Mouse (Mus musculus) thymus, postnatal 0 days (tissue): ENCODE results near the gene Grin2a. TPM values are rescaled to one million over a fixed set of nuclear protein-coding genes. Genes with fewer than 3 reads are reported as not detected.

ENCODE experiments used
- DNase-seq: peaks from one replicate; pipeline ENCODE4 v3.0.0-alpha.2; 2015; ENCODE audit warnings: low spot score
- polyA plus RNA-seq: library from polyadenylated mRNA; unstranded; fragments of >200 nt; fragmentation: Nextera tagmentation; extraction: Ambion mirVana; gene quantifications from 2 replicates; pipeline ENCODE4 v1.2.1, GENCODE M21; 2015

The Grin2a gene
- polyA plus RNA-seq: not detected in 2 replicates

DNA sequence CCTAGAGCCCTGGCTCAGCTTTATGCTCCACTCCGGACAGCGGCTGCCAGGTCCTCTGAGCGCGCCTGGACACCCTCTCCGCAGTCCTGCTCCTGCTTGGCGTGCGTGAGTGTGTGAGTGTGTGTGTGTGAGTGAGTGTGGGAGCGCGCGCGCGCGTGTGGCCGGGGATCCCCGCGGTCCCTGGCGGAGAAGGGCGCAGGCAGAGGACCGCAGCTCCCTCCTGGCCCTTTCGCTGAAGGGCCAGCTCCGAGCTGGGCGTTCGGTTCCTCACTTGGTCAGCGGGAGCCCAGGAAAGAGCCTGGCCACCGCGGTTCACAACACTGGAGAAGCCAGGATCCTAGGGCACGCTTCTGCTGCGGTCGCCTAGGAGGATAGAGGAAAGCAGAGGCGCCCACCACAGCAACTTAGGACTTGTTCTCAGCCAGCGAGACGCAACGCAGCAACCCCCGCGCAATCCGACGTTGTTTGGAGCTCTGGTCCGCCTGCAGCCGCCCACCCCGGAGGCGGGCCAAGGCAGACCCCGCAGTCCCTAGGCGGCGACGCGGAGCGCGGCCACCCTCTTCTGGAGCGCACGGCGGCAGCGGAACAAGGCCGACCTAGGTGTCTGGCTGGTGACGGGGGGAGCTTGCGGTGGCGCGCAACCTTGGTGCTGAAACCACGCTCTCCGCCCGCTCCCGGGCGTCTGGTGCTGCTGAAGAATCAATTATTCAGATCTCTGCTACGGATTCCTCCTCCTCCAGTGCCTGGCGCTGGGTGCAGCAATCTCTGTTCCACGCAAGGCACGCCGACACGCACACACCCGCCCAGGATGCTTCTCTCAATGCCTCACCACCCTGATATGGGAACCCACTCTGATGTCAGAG is at the start of gene Grin2a:
Gene Grin2a (minus strand): TSS at position 610 of the 863 bp plus-strand sequence.
- DNase-seq: no peak

DNA sequence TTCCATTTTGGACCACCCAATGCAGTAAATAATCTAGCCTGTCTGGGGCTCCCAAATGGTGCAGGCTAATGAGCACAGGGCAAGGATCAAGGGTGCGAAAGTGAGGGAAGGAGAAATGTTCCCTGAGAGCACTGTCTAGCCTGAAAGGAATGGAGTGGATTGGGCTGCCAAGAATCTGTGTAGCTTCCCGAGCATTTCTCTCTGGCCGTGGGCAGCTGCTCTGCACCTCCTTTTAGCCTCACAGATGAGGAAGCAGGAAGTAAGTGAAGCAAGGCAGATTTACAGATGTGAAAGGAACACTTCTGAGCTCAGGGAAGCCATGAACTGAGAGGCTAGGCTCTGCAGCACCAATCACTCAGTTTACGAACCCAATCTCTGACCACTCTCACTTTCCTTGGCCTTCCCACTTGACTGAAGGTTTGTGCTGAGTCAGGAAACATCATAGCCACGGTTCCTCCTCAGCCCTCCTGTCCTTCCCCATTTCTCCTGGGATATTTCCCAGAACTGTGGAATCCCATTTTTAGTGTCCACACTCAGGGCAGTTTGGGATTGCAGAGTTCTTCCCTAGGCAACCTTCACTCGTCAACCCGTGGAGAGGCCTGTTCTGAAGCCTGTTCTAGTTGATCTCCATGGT is 40.3 kb upstream of the Grin2a start:
- DNase-seq: no peak

DNA sequence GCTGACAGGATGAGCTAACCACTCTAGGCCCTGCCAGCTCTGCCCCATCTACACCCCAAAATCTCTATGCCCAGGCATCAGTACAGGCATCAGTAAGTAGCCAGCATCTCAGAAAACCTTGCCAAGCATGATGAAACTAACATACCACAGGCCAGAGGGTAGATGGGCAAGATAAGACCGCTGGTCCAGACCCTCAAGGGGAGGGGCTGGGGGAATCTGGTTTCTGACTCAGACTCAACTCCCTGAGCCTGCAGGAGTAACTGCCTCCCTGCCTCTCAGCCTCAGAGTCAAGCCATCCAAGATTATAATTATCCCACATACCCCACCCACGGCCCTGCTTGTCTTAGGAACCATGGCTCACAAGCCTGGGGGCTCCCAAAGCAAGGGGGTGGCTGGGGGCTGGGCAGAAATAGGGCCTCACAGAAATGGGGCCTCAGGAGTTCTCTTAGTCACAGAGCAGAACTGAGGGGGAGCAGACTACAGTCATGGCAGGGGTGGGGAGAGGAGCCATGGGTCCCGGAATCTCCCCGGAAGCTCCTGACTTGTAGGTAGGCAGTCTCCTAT is 38.1 kb upstream of the Grin2a start:
- DNase-seq: no peak

DNA sequence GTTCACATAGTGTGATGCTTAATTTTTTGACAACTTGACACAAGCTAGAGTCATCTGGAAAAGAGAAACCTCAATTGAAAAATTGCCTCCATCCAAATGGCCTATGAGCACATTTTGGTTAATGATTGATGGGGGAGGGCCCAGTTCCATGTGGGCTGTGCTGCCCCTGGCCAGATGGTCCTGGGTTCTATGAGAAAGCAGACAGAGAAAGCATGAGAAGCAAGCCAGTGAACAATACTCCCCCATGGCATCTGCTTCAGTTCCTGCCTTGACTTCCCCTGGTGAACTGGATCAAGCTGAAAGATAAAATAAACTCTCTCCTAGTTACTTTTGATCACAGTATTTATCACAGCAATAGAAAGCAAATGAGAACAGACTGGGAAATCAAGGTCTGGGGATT is 36.5 kb upstream of the Grin2a start:
- no peak for DNase-seq

DNA sequence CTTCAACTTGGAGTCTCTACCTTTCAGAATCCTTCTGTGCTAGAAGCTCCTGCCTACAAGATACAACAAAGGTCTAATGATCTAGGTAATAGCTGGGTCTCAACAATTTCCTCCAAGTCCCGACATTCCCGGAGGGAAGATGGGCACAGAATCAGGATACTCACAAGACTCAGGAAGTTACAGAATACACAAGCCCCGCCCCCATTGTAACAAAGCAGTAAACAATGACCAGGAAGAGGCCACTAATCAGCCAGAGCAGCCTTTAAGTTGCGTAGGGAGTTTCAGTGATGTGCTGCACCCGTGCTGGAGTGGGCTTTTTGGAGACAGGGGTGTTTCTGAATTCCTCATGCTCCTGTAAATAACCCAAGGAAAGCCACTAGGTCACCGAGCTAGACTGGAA is 31.4 kb upstream of the Grin2a start:
- no peak for DNase-seq

DNA sequence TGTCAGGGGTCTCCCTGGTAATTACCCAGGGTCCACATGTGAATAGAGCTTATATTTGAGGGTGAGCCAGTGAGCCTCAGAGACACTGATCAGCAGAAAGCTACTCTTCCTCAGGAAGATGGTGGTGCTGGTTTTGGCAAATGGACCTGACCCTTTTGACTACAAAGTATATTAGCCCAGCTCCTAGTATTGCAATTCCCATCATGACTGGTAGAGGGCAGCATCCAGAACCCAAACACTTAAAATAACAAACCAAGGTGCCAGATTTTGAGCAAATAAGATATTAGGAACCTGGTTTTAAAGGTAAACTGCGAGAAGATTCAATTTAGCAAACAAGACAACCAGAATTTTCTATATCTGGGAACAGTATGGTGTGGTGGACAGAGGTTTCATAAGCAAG is 14.4 kb upstream of the Grin2a start:
- no peak for DNase-seq

DNA sequence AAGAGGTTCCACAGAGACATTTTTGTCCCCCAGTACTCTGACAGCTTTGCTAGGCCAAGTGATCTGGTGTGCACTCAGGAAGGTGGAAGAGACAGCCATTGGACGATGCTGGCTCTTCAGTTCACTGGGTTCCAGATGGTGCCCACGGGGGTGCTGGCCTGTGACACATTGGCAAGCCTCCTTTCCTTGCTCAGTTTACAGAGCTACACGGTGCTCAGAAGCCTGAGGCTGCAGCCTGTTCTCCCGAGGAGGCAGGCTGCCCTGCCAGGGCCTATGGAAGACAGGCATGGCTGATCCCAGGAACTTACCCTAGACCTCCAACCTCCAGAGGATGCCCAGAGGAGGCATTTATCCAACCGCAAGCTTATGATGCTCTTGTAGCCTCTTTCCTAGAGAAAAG is 10.2 kb upstream of the Grin2a start:
- DNase-seq: no peak

DNA sequence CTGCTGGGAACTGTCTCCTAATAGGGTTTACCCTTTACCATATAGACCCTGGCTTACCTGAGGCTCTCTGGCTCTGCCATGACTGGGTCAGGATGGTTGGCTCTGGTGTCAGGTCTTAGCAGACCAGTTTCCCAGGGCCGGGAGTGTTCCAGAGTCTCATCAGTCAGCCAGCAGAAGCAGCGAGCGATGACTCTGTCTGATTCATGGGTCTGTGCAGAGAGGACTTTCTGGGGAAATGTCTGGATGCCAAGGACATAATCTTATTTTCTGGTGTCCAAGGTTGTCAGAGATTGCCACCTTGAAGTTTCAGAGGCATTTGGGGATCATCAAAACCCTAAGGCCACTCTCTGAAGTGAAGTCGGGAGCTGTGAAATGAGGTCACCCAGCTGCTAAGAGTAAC is 8.7 kb upstream of the Grin2a start:
- DNase-seq: no peak

DNA sequence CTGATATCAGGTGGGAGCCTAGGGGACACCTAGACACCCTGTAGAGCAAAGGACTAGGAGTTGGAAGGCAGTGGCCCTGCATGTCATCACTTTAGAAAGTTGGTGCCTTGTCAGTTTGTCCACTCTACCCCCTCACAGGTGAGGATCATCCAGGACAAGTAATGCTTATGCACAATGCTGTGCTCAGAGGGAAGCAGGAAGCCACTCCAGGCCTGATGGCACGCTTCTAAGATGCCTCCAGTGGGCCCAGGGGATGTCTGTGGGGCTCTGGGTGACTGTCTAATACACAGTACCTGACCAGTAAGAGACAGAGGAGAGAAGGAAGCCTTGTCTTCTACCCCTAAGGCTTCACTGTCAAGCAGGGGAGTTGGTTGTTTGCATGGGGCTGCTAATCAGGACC is 7.6 kb upstream of the Grin2a start:
- no peak for DNase-seq

DNA sequence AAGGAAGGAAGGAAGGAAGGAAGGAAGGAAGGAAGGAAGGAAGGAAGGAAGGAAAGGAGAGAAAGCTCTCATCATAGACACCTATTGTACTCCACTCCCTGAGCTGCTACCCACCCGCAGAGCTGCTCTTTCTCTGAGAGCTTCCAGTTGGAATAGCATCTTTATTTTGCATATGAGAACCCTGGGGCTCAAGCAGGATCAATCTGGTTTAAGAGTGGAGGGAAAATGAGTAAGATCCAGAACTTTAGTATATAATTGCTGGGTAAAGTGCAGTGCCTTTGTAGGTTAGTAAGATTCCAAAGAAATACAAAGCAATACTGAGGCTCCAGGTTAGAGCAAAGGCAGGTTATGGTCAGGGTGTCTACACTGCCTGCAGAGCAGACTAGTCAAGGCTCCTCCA is 6.2 kb upstream of the Grin2a start:
- DNase-seq: no peak

DNA sequence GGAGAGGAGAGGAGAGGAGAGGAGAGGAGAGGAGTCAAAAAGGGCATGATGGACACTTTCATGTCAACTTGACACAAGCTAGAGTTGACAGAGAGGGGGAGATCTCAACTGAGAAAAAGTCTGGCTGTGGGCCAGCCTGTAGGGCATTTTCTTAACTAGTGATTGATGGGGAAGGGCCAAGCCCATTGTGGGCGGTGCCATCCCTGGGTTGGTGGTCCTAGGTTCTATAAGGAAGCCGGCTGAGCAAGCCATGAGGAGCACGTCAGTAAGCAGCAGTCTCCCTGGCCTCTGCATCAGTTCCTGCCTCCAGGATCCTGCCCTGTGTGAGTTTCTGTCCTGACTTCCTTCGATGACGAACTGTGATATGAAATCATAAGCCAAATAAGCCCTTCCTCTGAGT is 4.6 kb upstream of the Grin2a start:
- no peak for DNase-seq

DNA sequence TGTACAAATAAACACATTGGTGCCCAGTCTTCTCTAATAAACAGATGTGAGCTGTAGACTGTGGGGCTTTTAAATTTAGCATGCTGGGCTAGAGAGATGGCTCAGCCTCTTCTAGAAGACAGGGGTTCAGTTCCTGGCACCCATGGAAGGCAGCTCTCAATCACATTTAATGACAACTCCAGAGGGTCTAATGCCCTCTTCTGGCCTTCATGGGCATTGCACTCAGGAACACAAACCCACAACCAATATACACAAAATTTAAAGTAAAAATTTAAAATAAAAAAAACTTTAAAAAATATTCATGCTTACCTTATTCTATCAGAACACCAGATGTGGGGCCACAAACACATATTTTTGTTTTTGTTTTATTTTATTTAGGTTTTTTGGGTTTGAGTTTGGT is 2.6 kb upstream of the Grin2a start:
- DNase-seq: no peak

DNA sequence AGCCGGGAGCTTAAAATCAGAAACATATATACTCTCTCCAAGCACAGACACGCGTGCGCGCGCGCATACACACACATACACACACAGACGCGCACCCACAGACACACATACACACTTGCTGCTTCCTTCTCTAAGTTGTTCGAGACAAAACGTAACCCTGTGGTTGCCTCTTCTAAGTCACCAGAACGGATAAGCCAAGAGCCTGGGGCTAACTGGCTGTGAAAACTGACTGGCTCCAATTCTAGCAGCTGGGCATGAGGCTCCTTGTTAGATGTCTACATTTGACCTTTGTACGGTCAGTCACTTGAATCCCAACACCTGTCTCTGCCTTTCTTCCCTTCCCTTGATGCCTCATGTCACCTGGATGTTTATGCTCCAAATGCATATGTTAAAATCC is 452 bp upstream of the Grin2a start:
- DNase-seq: no peak

DNA sequence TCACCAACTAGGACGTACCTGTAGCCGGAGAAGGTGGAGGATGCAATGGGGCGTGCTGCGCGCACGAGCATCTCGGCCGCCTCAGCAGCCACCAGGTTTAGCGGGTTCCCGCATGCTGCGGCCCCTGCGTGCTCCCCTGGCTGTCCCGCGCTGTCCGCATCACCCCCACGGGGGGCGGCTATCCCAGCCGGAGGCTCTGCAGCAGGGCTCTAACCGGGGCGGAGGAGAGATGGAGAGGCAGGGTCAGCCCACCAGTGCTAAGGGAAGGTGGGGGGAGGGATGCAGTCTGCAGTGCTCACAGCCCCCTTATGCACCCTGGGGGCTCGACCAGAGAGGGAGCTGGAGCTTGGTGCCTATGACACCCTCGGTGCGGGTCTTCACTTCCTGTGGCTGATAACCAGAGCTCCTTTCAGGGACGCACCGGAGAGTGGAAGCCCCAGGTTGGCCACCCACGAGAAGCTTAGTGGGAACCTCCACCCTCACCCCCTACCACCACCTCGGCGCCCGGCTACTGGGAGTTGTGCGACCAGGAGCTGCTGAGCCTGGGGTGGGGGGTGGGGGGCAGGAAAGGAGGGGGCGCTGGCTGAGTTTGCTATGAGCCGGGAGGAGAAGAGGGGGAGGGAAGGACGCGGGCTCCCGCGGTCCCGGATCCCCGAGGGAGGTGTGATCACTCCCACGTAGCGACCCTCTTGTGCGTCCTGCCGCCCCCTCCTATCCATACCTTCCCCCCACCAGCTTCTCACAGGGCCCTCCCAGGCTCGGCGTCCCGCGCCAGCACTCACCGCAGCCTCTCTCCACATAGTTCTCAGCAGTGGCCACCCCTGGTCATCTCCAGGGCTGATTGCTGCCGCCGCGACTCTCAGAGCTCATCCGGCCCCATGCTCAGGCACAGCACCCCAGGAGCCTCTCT is 1.1 kb downstream of the Grin2a start:
- no peak for DNase-seq

DNA sequence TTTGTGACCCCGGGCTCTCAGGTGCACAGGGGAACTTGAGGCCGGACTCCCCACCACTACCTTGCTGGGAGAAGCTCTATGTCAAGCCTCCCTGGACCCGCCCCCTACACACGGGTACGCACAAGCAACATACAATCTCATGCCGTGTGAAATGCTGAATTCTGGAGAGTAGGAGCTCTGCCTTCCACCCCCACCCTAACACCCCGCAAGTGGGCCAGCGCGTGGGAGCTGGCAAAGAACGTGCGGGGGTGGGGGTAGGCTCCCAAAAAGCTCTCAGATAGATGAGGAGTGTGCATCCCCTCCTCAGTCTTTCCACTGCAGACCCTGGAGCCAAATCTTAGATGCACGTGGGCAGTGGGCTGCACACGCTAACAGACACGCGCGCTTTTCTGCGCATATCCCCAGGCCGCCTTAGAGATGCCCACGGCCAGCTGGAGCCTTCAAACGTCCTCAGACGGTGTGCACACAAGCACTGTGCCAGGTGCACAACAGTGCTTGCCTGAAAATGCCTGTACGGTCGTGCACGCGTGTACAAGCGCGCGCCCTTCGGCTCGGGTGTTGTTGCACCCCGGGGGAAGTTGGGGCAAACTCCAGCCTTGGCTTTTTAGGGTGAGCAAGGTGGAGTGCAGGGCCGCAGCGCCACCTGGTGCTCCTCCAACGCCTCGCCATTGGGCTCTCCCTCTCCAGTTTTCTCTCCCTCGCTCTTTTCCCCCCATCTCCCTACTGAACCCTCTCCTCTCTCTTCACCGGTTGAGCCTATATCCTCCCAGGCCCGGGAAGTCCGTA is 1.9 kb downstream of the Grin2a start:
- DNase-seq: no peak

DNA sequence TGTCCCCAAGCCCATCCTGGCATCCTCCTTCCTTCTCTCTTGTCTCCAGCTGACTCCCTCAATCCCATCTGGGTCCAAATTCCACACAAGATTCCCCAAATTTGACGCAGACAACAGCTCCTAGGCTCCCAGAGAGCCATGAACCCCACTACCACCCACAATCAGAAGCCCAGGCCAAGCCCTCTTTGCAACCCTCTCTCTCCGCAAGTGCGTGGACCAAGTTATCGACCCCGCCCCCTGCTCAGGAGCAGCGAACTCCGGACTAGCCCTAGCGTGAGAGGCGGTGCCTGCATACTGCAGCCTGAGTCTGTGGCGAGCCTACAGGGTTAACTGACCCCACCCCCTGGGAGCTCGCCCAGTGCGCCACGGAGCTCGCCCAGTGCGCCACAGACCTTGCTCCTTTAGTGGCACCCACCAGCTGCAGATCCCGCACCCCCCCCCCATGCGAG is 2.6 kb downstream of the Grin2a start:
- DNase-seq: no peak

DNA sequence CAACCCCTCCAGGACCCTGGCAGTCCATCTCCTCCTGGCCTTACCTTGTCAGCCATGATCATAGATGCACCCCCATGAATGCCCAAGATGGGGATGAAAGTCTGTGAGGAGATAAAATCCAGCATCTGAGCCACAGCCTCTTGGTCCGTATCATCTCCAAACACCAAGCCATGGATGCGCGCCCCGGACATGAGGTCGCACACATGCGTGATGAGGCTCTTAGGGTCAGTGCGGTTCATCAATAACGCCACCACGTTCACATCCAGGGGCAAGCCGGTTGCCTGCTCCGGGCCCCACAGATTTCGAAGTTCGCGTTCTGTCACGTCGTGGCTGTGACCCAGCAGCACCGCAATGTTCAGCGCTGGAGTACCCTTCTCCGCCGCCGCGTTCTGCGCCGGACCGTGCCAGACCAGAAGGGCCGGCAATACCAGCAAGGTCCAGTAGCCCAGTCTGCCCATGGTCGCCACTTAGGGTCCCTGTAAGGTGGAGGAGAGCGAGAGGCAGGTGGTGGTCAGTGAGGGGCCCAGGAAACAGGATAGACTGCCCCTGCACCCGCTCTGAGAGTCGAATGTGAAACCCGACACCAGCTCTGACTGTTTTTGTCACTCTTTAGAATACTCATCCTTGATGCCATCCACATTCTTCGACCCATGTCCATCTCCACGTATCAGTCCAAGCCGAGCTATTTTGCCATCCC is 3.1 kb downstream of the Grin2a start:
- no peak for DNase-seq

DNA sequence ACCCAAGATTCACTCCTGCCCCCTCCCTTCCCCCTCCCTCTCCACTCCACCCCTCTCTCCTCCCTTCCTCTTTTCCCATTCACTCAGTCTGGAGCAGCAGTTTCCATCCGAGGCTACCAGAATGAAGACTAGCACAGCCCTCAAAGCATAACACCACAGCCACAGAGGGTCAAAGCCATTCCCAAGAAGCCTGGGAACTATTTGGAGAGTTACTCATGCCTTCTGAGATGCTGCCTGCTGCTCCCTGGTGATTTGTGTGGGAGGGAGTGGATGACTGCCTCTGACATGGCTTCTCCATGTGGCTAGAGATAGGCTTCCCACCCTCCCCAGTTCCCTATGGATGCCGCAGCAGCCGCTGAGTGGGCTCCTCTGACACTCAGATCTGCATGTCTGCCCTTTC is 10.3 kb downstream of the Grin2a start:
- DNase-seq: no peak

DNA sequence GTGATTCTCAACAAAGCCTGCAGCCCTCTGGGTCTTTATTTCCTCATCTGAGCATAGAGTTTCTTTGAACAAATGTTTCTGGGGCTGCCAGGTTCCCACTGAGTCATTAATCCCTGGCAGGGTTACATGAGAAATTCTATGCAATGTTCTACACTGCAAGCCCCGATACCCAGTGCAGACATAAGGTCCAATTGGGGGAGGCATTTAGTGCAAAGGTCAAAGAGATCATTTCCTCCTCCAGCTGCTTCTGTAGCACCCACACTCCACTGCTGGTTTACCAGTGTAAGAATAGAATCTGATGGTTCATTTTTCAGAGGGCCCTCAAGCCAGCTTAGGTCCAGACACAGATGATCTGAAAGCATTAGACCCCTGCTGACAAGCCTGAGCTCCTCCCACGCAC is 14.7 kb downstream of the Grin2a start:
- no peak for DNase-seq

DNA sequence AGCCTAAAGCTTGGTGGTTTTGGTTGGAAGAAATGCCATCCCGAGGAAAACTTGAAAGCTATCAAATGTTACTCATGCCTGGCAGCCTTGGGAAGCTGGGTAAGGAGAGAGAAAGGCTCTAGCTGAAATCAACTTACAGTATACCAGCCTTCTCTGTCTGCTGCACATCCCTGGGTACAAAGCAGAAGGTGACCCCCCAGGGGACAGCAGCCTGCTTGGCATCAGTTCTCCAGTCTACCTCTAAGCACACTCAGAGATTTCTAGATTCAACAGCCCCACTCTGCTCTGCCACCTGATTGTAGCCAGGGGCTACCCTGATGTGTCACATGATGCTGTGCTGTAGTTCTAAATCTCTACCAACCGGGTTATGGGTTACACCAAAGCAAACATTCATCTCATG is 17.2 kb downstream of the Grin2a start:
- DNase-seq: no peak
